In genomic region chr1:73901496-73901899, GRCm38 (mm10) we compare ENCODE assay signal across 8 mouse cellular contexts.
DNase-seq lines count a peak whose midpoint lies in the region; ATAC-seq and TF ChIP-seq lines count a peak whose summit lies in the region.
"Had no signal": no experiment of that assay in that cellular context is flagged by ENCODE, and none has a peak within 500 bp of the region (broad histone marks: within the 10 kb centered on the region; RNA-seq: fewer than 3 reads in every experiment).

No protein-coding gene starts in this region.

- no peak for ATAC-seq in forebrain, embryonic 11.5 days (replicated peaks; ENCODE audit: low FRiP score)
- peak; percentile 30 for ATAC-seq in lung, postnatal 0 days

- H3K4me2 ChIP-seq in forebrain, embryonic 11.5 days (ENCODE audit: low read depth, low read length, severe bottlenecking) = no peak overlapping the region
- H3K4me2 ChIP-seq in lung, postnatal 0 days (replicated peaks; ENCODE audit: low read depth, low read length) = no peak overlapping the region

- H3K4me1 ChIP-seq in forebrain, embryonic 11.5 days (replicated peaks; ENCODE audit: control insufficient read depth, insufficient read depth, low read length) = 0 out of 2 replicates have a peak, but pooled peaks cover 2% of the 10 kb centered on the region
- H3K4me1 ChIP-seq in hindbrain, embryonic 10.5 days (replicated peaks) = peaks cover 19% of the 10 kb centered on the region
- H3K4me1 ChIP-seq in lung, postnatal 0 days (ENCODE audit: insufficient read depth, low read depth, low read length) = peaks cover 7% of the 10 kb centered on the region

- no peak overlapping the region for H3K9ac ChIP-seq in forebrain, embryonic 11.5 days (ENCODE audit: low read length)
- no peak overlapping the region for H3K9ac ChIP-seq in lung, postnatal 0 days (replicated peaks; ENCODE audit: low read depth)

- H3K9me3 ChIP-seq in forebrain, embryonic 11.5 days (ENCODE audit: control insufficient read depth, low read length) = no peaks in the 10 kb centered on the region
- no peaks in the 10 kb centered on the region for H3K9me3 ChIP-seq in hindbrain, embryonic 10.5 days
- H3K9me3 ChIP-seq in lung, postnatal 0 days (ENCODE audit: low read length) = no peaks in the 10 kb centered on the region

- no peak for TF ChIP-seq EP300 in lung, postnatal 0 days (IDR thresholded peaks at IDR 0.05)

- H3K27me3 ChIP-seq in forebrain, embryonic 11.5 days (ENCODE audit: control insufficient read depth, insufficient read depth, low read length) = no peaks in the 10 kb centered on the region
- no peaks in the 10 kb centered on the region for H3K27me3 ChIP-seq in hindbrain, embryonic 10.5 days (ENCODE audit: insufficient read depth, poor library complexity, severe bottlenecking)
- no peaks in the 10 kb centered on the region for H3K27me3 ChIP-seq in lung, postnatal 0 days (replicated peaks; ENCODE audit: insufficient read depth, low read length)

- H3K36me3 ChIP-seq in forebrain, embryonic 11.5 days (ENCODE audit: control insufficient read depth, insufficient read depth, low read length) = no peaks in the 10 kb centered on the region
- no peaks in the 10 kb centered on the region for H3K36me3 ChIP-seq in hindbrain, embryonic 10.5 days
- H3K36me3 ChIP-seq in lung, postnatal 0 days (ENCODE audit: insufficient read depth, low read length) = no peaks in the 10 kb centered on the region

- 7% methylated on average over 3 of the region's 3 CpGs for WGBS in forebrain, embryonic 11.5 days
- 7% methylated on average over 3 of the region's 3 CpGs for WGBS in hindbrain, embryonic 10.5 days
- WGBS in lung, postnatal 0 days = 11% methylated on average over 3 of the region's 3 CpGs

- peak; percentile 98 for TF ChIP-seq CTCF in lung, postnatal 0 days (IDR thresholded peaks at IDR 0.05)

- DNase-seq in NIH3T3 (ENCODE audit: low read depth) = peak; percentile 88
- peak; percentile 67 for DNase-seq in c-Kit-positive CD71-positive TER-119-positive erythroid progenitor cells, embryonic 14.5 days (ENCODE audit: low spot score)
- DNase-seq in forebrain, embryonic 11.5 days (ENCODE audit: low spot score) = peak; percentile 83
- peak; percentile 75 for DNase-seq in hindbrain, embryonic 10.5 days (ENCODE audit: low spot score)
- DNase-seq in layer of hippocampus, adult 18-20 months (ENCODE audit: low spot score in 2 of 2) = peak; percentile 63 to 90
- DNase-seq in lung, postnatal 0 days (ENCODE audit: low spot score) = peak; percentile 77
- peak; percentile 89 for DNase-seq in retina, embryonic 14.5 days (ENCODE audit: low spot score)

- H3K27ac ChIP-seq in forebrain, embryonic 11.5 days (ENCODE audit: low read depth, low read length) = no peak overlapping the region
- H3K27ac ChIP-seq in hindbrain, embryonic 10.5 days = no peak overlapping the region
- no peak overlapping the region for H3K27ac ChIP-seq in lung, postnatal 0 days (ENCODE audit: low read length)
- H3K27ac ChIP-seq: macrophage had no signal

- no peak overlapping the region for H3K4me3 ChIP-seq in forebrain, embryonic 11.5 days (ENCODE audit: low read depth, low read length)
- H3K4me3 ChIP-seq in hindbrain, embryonic 10.5 days = no peak overlapping the region
- no peak overlapping the region for H3K4me3 ChIP-seq in lung, postnatal 0 days (ENCODE audit: low read depth, low read length)
